Mouse (Mus musculus) adrenal gland, postnatal 4 days (tissue): ENCODE measurements around the gene Ttll10. TPM values are rescaled to one million over a fixed set of nuclear protein-coding genes. Genes with fewer than 3 reads are reported as not detected.

Experiments used
- DNase-seq, 2 experiments: peaks; one replicate each; pipeline ENCODE4 v3.0.0; 2021 to 2022; ENCODE audit warnings: low spot score in 2 of 2, mixed read lengths in 2 of 2
- microRNA-seq: library from miRNA; unstranded; fragments of <30 nt; microRNA quantifications from one replicate; pipeline ENCODE4 v1.2.0, GENCODE M21; 2021
- total RNA-seq, 2 experiments: library from RNA; stranded (reverse); gene quantifications; 2 replicates each; pipeline ENCODE4 v1.2.3; 2021

The Ttll10 gene
- total RNA-seq, 2 experiments from 2014 or later = 0.59 to 5.0 TPM

DNA sequence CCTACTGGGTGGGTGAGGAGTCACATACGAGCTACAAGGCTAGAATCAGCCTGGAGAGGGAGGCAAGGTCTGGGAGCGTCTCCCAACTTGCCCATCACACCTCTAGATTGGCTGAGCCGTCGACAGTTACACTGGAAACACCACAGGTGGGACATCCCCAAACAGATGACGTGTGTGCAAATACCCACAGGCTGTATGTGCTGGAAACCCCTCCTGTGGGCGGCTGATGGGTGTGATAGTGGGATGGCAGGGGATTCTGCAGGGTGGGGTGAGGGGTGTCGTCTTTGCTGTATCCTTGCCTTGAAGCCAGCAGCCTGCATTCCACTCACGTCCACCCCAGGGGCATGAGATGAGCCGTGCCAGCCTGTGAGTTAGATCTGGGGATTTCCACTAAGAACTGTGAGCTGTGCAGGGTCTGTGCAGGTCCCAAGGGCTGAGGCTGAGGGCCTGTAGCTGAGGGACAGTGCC is 28.5 kb downstream of the Ttll10 start:
- DNase-seq = no peak

- no peak for DNase-seq
Observed at GRCm38 (mm10) chr4:156028580-156028979, 30.6 kb downstream of the Ttll10 start.

DNA sequence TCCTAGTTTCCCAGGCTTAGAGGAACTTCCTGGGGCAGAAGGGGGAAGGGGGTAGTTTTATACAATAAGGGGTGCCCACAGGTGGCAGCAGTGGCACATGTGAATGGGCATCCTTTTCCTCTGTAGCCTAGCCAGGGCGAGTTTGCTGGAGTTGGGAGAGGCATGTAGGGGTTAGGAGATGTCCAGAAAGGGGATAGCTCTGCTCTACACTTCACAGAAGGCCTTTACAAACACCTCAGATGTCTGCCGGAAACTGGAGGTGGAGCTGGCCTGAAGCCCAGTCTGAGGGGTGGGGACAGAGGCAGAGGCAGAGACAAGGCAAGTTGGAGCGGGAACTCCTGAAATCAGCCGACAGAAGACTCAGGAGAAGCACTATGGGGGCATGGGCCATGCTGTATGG is 33.2 kb downstream of the Ttll10 start, which contains the start of gene Tnfrsf18:
Tnfrsf18 (plus strand) TSS at position 152 of the 400 bp plus-strand sequence.
- DNase-seq = no peak

GRCm38 (mm10) chr4:156024184-156024583 is 35.0 kb downstream of the Ttll10 start:
- DNase-seq = no peak

DNA sequence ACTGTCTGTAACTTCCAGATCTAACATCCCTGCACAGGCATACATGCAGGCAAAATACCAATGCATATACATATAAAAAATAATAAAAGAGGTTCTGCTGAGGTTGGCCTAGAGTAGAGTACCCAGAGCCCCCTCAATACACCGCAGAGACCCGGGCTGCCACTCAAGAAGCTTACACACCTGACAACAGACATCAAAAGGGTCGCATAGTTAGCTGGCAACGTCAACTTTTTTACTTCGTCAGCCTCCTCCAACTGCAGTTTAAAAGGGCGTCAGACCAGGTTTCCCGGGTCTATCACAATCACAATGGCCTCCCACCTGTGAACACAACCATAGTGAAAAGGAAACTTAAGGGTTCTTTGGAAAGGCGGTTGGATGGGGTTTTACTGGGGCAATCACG is 35.7 kb downstream of the Ttll10 start:
- no peak for DNase-seq

DNA sequence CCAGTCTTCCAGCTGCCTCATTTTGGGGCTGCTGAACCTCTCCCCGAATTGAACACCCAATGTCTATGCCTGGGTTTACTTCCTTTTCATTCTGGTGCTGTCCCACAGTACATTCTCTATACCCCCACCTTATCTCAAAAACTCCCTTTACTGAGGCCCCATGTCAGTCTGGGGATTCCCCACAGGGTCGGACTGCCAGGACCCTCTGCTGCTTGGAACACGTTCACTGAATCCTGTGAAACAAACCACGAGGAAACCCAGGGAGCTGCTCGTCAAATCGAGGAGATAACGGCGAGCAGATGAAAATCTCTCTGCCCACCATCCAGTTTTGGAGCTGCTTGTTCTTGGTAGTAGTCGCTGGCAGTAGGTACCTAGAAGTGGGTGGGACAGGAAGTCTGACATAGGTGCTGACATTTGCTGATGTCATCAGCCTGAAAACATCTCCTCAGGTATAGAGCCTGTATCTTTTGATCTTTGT is 37.2 kb downstream of the Ttll10 start:
- no peak for DNase-seq

- no peak for DNase-seq
Observed at GRCm38 (mm10) chr4:156021381-156021780, 37.8 kb downstream of the Ttll10 start.

DNA sequence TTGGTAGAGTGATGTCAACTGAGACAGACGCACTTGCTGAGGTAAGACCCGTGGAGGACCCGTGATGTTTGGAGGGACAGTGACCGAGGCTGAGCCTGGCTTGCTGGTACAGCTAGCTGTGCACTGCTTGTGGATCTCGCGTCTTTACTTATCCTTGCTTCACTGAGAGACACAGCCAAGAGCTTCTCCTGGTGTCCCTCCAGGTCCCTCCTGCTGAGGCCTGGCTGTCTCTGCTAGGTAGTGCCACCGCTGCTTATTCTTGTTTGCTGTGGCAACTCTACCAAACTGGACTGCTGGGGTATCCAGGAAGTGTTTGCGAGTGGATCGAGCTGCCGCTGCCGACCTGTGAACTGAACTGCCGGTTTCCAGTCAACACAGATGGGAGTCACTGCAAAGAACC is 39.4 kb downstream of the Ttll10 start:
- no peak for DNase-seq

- no peak for DNase-seq
Observed at GRCm38 (mm10) chr4:156014436-156014835, 44.8 kb downstream of the Ttll10 start.

DNA sequence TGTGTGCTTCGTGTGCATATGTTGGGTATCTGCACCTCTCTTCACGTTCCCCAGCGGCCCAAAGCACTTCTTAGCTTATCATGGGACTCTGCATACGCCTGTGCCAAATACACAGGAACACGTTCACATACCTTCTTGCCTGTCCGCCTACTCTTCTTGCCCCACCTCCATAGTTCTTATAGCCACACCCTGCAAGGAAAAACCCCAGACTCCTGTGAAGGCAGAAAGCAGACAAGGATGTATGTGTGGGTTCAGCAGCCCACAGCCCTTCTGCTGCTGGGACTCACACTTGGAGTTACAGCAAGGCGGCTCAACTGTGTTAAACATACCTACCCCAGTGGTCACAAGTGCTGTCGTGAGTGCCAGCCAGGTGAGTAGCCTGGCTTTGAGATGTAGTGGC is 45.6 kb downstream of the Ttll10 start, which contains the start of gene Tnfrsf4:
Tnfrsf4 (plus strand) TSS at position 207 of the 400 bp plus-strand sequence.
- DNase-seq = no peak

DNA sequence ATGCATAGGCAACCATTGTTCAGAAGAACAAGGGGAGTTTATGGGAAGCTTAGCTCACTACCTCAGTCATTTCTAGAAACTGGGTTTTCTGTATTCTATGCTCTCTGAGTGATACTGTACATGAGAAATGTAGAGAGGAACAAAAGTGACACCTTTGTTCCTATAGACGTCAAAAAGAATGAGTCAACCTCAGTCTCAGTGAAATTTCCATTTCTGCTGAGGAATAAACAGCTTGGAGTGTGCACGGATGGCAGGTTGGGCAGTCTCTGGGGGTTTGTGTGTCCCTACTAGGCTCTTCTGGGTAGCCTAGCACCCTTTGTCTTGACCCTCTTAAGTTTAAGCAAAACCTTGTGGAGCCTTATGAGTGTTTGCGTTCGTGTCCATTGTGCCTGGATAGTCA is 50.8 kb downstream of the Ttll10 start:
- no peak for DNase-seq

GRCm38 (mm10) chr4:156004109-156004508 is 55.1 kb downstream of the Ttll10 start:
- no peak for DNase-seq

- no peak for DNase-seq
Observed at GRCm38 (mm10) chr4:155993606-155994005, 65.6 kb downstream of the Ttll10 start.

GRCm38 (mm10) chr4:155992906-155993547 is 66.2 kb downstream of the Ttll10 start:
- peak; percentile 91 to 93 for DNase-seq

DNA sequence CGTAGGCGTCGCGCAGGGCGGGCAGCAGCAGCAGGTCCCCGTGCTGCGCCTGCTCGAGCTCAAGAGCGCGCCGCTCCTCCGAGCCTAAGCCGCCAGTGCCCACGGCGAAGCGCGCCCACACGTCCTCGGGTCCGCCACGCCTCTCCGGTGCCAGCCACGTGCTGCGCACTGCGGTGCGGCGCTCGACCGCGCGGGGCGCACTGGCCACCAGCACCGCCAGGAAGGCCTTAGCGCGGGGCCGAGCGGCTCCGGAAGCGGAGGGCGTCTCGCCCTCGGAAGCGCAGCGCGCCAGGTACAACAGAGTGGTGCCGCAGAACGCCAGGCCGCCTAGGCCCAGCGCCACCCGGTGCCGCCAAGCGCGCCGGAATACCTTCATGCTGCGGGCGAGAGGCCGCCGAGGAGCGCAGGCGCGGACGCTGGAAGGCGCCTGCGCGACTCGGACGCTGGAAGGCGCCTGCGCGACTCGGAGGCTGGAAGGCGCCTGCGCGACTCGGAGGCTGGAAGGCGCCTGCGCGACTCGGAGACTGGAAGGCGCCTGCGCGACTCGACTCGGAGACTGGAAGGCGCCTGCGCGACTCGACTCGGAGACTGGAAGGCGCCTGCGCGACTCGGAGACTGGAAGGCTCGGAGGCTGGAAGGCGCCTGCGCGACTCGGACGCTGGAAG is 66.8 kb downstream of the Ttll10 start, which contains the start of the genes B3galt6 and Sdf4:
B3galt6 (minus strand) TSS at position 409 of the 665 bp plus-strand sequence.
Sdf4 (plus strand) TSS at position 632 of the 665 bp plus-strand sequence.
- DNase-seq = peak; percentile 59 to 74

DNA sequence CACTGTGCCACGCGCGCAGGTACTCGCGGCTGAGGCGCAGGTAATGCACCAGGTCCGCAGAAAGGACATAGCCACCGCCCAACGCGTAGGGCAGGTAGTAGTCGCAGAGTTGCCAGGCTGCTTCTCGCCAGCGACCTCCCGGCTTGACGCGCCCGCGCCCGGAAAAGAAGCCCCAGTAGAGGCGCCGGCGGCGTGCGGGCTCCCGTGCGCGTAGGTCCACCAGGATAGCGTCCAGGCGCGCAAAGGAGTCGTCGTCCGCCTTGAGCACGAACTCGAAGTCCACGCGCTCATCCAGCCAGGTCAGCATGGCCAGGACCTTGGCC is 67.3 kb downstream of the Ttll10 start:
- peak in 1 of 2 experiments; percentile 19 for DNase-seq

GRCm38 (mm10) chr4:155991211-155991907 is 67.9 kb downstream of the Ttll10 start:
- DNase-seq = no peak

Small RNA genes within 50 kb of the gene (microRNA-seq; reads per million reads assigned to microRNA genes)
- gene Mir200a = 168 reads per million, percentile 53 among the genes with 10 or more reads in this experiment
- 2,377 reads per million, percentile 86 among the genes with 10 or more reads in this experiment for gene Mir200b
- 1,857 reads per million, percentile 82 among the genes with 10 or more reads in this experiment for gene Mir429

Other genes starting within 250 kb of the Ttll10 start
- gene Ccnl2, start 246.9 kb downstream of the Ttll10 start, total RNA-seq = 100 to 1,000 TPM; 153 to 155 TPM
- 100 to 1,000 TPM; 123 to 129 TPM for gene Aurkaip1, start 228.1 kb downstream of the Ttll10 start, total RNA-seq
- 10 to 100 TPM; 86.3 to 93.5 TPM for gene Mxra8, start 219.7 kb downstream of the Ttll10 start, total RNA-seq
- gene Dvl1, start 212.0 kb downstream of the Ttll10 start, total RNA-seq = 10 to 100 TPM; 53.5 to 53.8 TPM
- under 1 TPM; 0.85 to 0.92 TPM for gene Tas1r3, start 196.1 kb downstream of the Ttll10 start, total RNA-seq
- gene Cptp, start 190.0 kb downstream of the Ttll10 start, total RNA-seq = 10 to 100 TPM; 20.2 to 21.0 TPM
- gene Ints11, start 189.9 kb downstream of the Ttll10 start, total RNA-seq = 10 to 100 TPM; 31.0 to 31.3 TPM
- gene Pusl1, start 167.6 kb downstream of the Ttll10 start, total RNA-seq = 10 to 100 TPM; 42.9 to 49.0 TPM
- 10 to 100 TPM; 35.5 to 36.7 TPM for gene Acap3, start 167.6 kb downstream of the Ttll10 start, total RNA-seq
- gene Ube2j2, start 115.6 kb downstream of the Ttll10 start, total RNA-seq = 10 to 100 TPM; 91.9 to 94.1 TPM
- 10 to 100 TPM; 75.8 to 79.9 TPM for gene C1qtnf12, start 97.1 kb downstream of the Ttll10 start, total RNA-seq
- 1 to 10 TPM; 7.2 to 7.7 TPM for gene B3galt6, start 66.8 kb downstream of the Ttll10 start, total RNA-seq
- gene Sdf4, start 66.5 kb downstream of the Ttll10 start, total RNA-seq = 100 to 1,000 TPM; 224 to 231 TPM
- 1 to 10 TPM; 2.9 to 3.4 TPM for gene Tnfrsf4, start 45.6 kb downstream of the Ttll10 start, total RNA-seq
- under 1 TPM in 1 of 2 experiments, not detected in 1; 0.39 TPM for gene Tnfrsf18, start 33.2 kb downstream of the Ttll10 start, total RNA-seq
- gene 9430015G10Rik, start 50.6 kb upstream of the Ttll10 start, total RNA-seq = 10 to 100 TPM; 18.1 to 21.1 TPM
- under 1 TPM; 0.20 to 0.22 TPM for gene Rnf223, start 71.1 kb upstream of the Ttll10 start, total RNA-seq
- gene Agrn, start 138.1 kb upstream of the Ttll10 start, total RNA-seq = 100 to 1,000 TPM in 1 of 2 experiments, 10 to 100 TPM in 1; 92.2 to 139 TPM
- gene Isg15, start 141.4 kb upstream of the Ttll10 start, total RNA-seq = 1 to 10 TPM; 1.9 to 2.8 TPM
- gene AW011738, start 143.9 kb upstream of the Ttll10 start, total RNA-seq = 1 to 10 TPM; 3.7 to 4.8 TPM
- gene Perm1, start 156.5 kb upstream of the Ttll10 start, total RNA-seq = 1 to 10 TPM; 4.1 to 4.7 TPM
- gene Plekhn1, start 175.4 kb upstream of the Ttll10 start, total RNA-seq = 10 to 100 TPM; 26.9 to 27.8 TPM
- 10 to 100 TPM; 41.5 to 47.3 TPM for gene Noc2l, start 176.6 kb upstream of the Ttll10 start, total RNA-seq
- gene Samd11, start 196.2 kb upstream of the Ttll10 start, total RNA-seq = 1 to 10 TPM; 5.9 to 8.0 TPM